Mouse (Mus musculus): ENCODE measurements around the gene Tpi1.
"Not testable (repeated sequence)": the region's sequence is repeated elsewhere in the genome, so short reads cannot be mapped to it uniquely, and the experiment has no call there.

Gene Tpi1

GRCm38 (mm10) chr6:124809052-124809774 lies 4.9 kb downstream of the Tpi1 start:
- in situ Hi-C loops (cut with MboI, MseI), result no loop called here

- in situ Hi-C loops (cut with MboI, MseI), result no loop called here
These were observed 5.6 kb downstream of the Tpi1 start, which contains the start of gene Spsb2 for GRCm38 (mm10) chr6:124808358-124809012. TSS of gene Spsb2 (plus strand) at chr6:124808661.

GRCm38 (mm10) chr6:124807986-124808357 lies 6.1 kb downstream of the Tpi1 start:
- in situ Hi-C loops (cut with MboI, MseI), result no loop called here

- in situ Hi-C loops (cut with MboI, MseI), result no loop called here
These were observed 6.7 kb downstream of the Tpi1 start for GRCm38 (mm10) chr6:124807366-124807765.

- in situ Hi-C loops (cut with MboI, MseI), result no loop called here
These were observed 7.5 kb downstream of the Tpi1 start for GRCm38 (mm10) chr6:124806446-124807140.

GRCm38 (mm10) chr6:124805341-124806321 lies 8.5 kb downstream of the Tpi1 start:
- in situ Hi-C loops (cut with MboI, MseI), result no loop called here

GRCm38 (mm10) chr6:124804341-124804740 lies 9.8 kb downstream of the Tpi1 start:
- in situ Hi-C loops (cut with MboI, MseI), result no loop called here

- in situ Hi-C loops (cut with MboI, MseI), result not testable (repeated sequence)
These were observed 10.4 kb downstream of the Tpi1 start for GRCm38 (mm10) chr6:124803691-124804090.

- in situ Hi-C loops (cut with MboI, MseI), result no loop called here
These were observed 11.0 kb downstream of the Tpi1 start for GRCm38 (mm10) chr6:124803061-124803460.

- in situ Hi-C loops (cut with MboI, MseI), result not testable (repeated sequence)
These were observed 11.7 kb downstream of the Tpi1 start for GRCm38 (mm10) chr6:124802400-124802799.

GRCm38 (mm10) chr6:124796200-124796599 lies 17.9 kb downstream of the Tpi1 start:
- in situ Hi-C loops (cut with MboI, MseI), result no loop called here

GRCm38 (mm10) chr6:124795781-124796180 lies 18.3 kb downstream of the Tpi1 start:
- in situ Hi-C loops (cut with MboI, MseI), result no loop called here

- in situ Hi-C loops (cut with MboI, MseI), result no loop called here
These were observed 22.2 kb downstream of the Tpi1 start for GRCm38 (mm10) chr6:124791911-124792310.

- in situ Hi-C loops (cut with MboI, MseI), result no loop called here
These were observed 24.0 kb downstream of the Tpi1 start for GRCm38 (mm10) chr6:124790121-124790520.

GRCm38 (mm10) chr6:124789519-124789918 lies 24.6 kb downstream of the Tpi1 start:
- in situ Hi-C loops (cut with MboI, MseI), result no loop called here

- in situ Hi-C loops (cut with MboI, MseI), result no loop called here
These were observed 26.4 kb downstream of the Tpi1 start for GRCm38 (mm10) chr6:124787722-124788121.

- in situ Hi-C loops (cut with MboI, MseI), result no loop called here
These were observed 27.2 kb downstream of the Tpi1 start for GRCm38 (mm10) chr6:124786756-124787420.

- in situ Hi-C loops (cut with MboI, MseI), result no loop called here
These were observed 31.7 kb downstream of the Tpi1 start for GRCm38 (mm10) chr6:124782436-124782835.

GRCm38 (mm10) chr6:124780917-124781316 lies 33.2 kb downstream of the Tpi1 start:
- in situ Hi-C loops (cut with MboI, MseI), result no loop called here

GRCm38 (mm10) chr6:124779984-124780416 lies 34.1 kb downstream of the Tpi1 start:
- in situ Hi-C loops (cut with MboI, MseI), result no loop called here
